Mouse (Mus musculus): ENCODE measurements at regions not wholly inside any gene's neighbourhood (a gene's known extent, or its start where the extent isn't known, plus 50 kb on each side); places are given as distances from the start of the nearest gene placed in this dataset.

DNA sequence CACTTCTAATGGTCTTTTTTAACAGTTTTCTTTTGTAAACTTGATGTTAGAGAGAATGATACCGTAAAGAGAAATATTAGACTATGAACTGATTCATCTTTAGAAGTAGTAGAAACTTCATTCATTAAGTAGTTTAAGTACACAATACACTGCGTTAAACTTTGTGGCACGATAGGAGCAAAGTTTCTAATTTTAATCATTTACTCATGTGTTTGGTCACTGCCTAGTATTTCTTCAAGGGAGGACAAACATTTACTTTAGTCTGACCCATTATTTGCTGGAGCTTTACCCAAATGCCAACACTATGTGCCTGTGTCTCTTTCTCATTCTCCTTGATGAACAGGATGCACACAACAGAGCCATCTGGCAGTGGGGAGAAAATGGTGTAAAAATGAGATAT is 200.6 kb downstream of the Chm start:
- DNase-seq (ENCODE audit: low spot score), result no peak

DNA sequence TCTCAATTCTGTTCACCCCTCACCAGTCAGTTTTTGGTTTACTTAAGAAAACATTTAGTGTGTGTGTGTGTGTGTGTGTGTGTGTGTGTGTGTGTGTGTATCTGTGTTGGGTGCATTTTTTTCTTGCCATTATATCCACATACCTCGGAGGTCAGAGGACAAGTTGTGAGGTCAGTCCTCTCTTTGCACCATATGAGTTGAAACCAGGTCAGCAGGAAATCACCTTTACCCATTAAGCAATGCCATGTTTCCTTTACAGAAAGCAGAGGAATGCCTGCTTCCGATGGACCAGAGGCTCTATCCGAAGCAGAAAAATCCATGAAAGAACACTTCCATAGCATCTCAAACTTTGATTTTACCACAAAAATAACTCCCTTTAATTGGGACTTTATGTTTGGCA is 201.2 kb downstream of the Chm start:
- no peak for DNase-seq (ENCODE audit: low spot score)

DNA sequence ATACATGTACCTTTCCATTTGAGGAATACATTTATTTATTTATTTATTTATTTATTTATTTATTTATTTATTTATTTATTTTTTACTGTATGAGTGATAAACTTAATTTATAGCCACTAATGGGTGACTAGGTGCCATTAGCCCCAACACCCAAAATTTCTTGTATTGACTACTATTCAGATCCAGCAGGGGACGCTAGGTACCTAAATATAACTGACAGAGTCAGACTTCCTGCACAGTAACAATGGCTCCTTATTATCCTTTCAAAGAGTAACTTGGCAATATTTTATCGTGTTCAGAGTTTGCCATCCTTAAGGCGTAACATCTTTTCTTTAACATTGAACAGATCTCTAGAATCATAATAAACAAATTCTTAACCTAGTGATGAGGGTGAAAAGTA is 206.7 kb downstream of the Chm start:
- DNase-seq (ENCODE audit: low spot score), result no peak

DNA sequence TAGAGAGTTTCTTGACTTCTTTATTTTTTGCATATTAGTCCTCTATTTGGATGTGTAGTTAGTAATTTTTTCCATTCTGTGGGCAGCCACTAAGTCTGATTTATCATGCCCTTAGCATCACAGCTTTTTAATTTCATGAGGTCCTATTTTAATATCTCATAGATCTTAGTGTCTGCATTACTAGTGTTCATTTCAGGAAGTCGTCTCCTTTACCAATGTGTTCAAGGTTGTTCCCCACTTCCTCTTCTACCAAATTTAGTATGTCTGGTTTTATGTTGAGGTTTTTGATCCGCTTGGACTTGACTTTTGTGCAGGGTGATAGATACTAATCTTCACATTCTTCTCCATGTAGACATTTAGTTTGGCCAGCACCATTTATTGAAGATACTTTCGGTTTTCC is 221.2 kb downstream of the Chm start:
- DNase-seq (ENCODE audit: low spot score), result no peak

DNA sequence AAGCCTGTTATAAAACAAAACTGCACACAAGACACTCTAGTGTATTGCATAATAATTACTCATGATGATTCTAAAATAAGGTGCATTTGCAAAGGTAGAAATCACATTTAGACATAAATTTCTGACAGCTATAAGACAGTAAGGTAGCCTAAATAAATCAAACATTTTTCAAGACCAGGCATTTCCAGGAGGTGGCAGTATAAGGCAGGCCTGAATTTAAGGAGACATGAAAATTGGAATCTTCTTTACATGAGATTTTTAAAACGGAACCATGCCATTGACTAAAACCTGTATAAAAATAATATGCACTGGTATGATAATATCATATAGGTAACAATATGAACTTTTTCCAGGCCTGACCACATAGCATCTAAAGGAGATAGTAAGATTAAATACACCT is 235.5 kb downstream of the Chm start:
- DNase-seq (ENCODE audit: low spot score), result peak; percentile 11

DNA sequence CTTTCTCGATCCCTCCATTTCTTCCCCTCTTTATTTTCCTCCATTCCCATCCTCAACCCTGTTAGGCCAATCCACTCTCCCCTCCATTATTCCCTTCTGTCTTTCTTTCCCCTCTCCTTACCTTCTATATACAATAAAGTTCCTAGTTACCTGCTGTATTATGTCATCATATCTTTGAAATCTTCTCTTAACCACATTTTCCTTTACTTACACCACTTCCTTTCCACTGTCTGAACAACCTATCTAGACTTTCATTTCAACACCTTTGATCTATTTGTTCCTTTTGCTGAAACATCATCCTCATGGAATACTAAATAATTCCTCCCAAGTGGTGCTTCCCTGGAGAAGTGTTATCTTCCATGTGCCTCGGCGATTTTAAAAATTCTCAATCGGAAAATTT is 237.8 kb downstream of the Chm start:
- DNase-seq (ENCODE audit: low spot score), result no peak

DNA sequence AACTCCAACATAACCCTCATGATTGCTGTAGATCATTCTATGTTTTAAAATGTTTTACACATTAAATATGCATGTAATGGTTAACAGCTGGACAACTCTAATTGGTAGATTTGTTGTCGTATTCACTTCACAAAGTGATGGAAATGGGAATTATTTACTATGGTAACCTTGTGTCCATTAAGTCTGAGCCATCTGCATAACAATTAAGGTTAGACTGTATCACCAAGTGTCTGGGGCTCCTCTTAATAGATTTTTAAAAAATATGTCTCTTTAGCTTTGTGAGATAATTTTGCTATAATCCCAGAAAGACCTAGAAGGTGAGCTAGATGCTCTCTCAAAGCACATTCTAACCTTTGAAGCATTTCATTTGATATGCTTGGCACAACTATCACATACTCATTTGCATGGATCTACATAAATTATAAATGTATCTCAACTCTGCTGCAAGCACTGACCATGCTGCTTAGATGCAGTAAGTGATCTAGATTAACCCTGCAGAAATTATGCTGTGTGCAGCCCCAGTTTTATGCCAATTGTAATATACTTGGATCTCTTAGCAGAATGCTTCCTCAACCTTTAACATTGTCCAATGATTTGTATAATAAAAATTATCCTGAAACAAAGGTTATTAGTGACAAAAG is 227.2 kb upstream of the Pof1b start:
- DNase-seq (ENCODE audit: low spot score), result no peak

DNA sequence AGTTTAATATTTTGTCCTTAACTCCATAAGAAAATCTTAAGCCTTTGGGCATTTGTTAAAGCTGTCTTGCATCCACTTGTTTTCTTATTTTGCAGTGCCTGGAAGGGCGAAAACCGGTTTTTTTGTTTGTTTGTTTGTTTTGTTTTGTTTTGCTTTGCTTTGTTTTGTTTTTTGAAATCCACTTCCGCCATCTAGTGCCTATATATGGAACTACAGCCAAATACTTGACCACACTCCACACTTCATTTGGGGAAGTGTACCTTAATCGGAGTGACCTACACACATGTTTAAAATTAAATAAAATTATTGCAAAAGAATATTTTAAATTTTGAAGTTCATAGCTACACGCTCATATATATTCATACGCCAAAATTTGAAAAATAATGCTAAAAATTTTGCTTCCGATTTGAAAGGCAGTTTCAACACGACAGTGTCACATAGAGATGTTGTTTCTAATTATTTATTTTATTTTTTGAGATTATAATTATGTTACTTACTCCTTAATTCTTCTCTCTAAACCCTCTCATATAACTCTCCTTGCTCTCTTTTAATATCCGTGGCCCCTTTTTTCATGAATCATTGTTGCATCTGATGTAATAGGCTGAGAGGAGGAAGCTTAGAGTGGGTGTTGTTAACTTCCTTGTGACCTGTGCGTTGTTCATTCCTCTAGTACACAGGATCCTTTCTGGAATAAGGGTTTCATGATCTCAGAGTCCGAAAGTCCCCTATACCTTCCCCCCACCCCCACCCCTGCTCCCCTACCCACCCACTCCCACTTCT is 205.4 kb upstream of the Pof1b start:
- DNase-seq (ENCODE audit: low spot score), result peak; percentile 5

DNA sequence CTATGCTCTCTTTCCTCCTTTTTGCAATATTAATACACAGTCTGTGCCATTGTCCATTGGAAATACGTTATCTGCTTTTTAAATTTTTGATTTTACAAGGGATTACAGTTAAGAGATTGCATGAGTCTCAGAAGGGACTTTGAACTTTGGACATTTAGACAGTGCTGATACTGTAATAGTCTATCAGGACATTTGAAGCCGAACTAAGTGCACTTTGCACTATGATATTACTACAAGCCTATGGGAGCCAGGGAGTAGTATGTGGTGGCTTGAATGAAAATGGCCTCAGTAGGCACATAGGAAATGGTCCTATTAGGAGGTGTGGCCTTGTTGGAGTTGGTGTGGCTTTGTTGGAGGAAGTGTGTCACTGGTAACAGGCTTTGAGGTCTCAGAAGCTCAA is 188.1 kb upstream of the Pof1b start:
- no peak for DNase-seq (ENCODE audit: low spot score)
